Mouse (Mus musculus): Measurements from ENCODE around the gene Wt1. TPM values are rescaled to one million over a fixed set of nuclear protein-coding genes. Genes with fewer than 3 reads are reported as not detected.

The Wt1 gene
- polyA plus RNA-seq, 1 experiment, result 1.4 TPM

- Histone ChIP-seq H3K27ac (ENCODE audit: control insufficient read depth, insufficient read depth, low read depth, low read length, poor library complexity) (no peak overlapping the region), H3K4me3 (replicated peaks; ENCODE audit: control insufficient read depth, low read depth, low read length) (no peak overlapping the region), H3K4me1 (ENCODE audit: control insufficient read depth, insufficient read depth, low read length) (no peaks in the 10 kb centered on the region)
- TF ChIP-seq POLR2A (IDR thresholded peaks at IDR 0.05; ENCODE audit: borderline replicate concordance, control insufficient read depth, low read depth, low read length), result no peak
- no peak for TF ChIP-seq CTCF (IDR thresholded peaks at IDR 0.05; ENCODE audit: control insufficient read depth, insufficient read depth, low read length)
- WGBS, result 65% methylated on average over 2 of the region's 2 CpGs
Measured at GRCm38 (mm10) chr2:105174254-105174653, 47.9 kb downstream of the Wt1 start.

- WGBS, result 87% methylated on average over 12 of the region's 12 CpGs
- Histone ChIP-seq H3K4me3 (replicated peaks; ENCODE audit: control insufficient read depth, low read depth, low read length) (no peak overlapping the region), H3K4me1 (ENCODE audit: control insufficient read depth, insufficient read depth, low read length) (no peaks in the 10 kb centered on the region), H3K27ac (ENCODE audit: control insufficient read depth, insufficient read depth, low read depth, low read length, poor library complexity) (no peak overlapping the region)
- TF ChIP-seq CTCF (IDR thresholded peaks at IDR 0.05; ENCODE audit: control insufficient read depth, insufficient read depth, low read length) (no peak), POLR2A (IDR thresholded peaks at IDR 0.05; ENCODE audit: borderline replicate concordance, control insufficient read depth, low read depth, low read length) (no peak)
Measured at GRCm38 (mm10) chr2:105178871-105179270, 52.5 kb downstream of the Wt1 start.

- no peak for TF ChIP-seq CTCF (IDR thresholded peaks at IDR 0.05; ENCODE audit: control insufficient read depth, insufficient read depth, low read length)
- TF ChIP-seq POLR2A (IDR thresholded peaks at IDR 0.05; ENCODE audit: borderline replicate concordance, control insufficient read depth, low read depth, low read length), result no peak
- Histone ChIP-seq H3K4me1 (ENCODE audit: control insufficient read depth, insufficient read depth, low read length) (no peaks in the 10 kb centered on the region), H3K27ac (ENCODE audit: control insufficient read depth, insufficient read depth, low read depth, low read length, poor library complexity) (no peak overlapping the region), H3K4me3 (replicated peaks; ENCODE audit: control insufficient read depth, low read depth, low read length) (no peak overlapping the region)
- WGBS, result 49% methylated on average over 6 of the region's 6 CpGs
Measured at GRCm38 (mm10) chr2:105182501-105182900, 56.2 kb downstream of the Wt1 start.

GRCm38 (mm10) chr2:105185140-105185539 is 58.8 kb downstream of the Wt1 start:
- TF ChIP-seq CTCF (IDR thresholded peaks at IDR 0.05; ENCODE audit: control insufficient read depth, insufficient read depth, low read length) (no peak), POLR2A (IDR thresholded peaks at IDR 0.05; ENCODE audit: borderline replicate concordance, control insufficient read depth, low read depth, low read length) (no peak)
- no peaks in the 10 kb centered on the region for H3K4me1 ChIP-seq (ENCODE audit: control insufficient read depth, insufficient read depth, low read length)
- 8% methylated on average over 3 of the region's 3 CpGs for WGBS
- H3K27ac ChIP-seq (ENCODE audit: control insufficient read depth, insufficient read depth, low read depth, low read length, poor library complexity), result no peak overlapping the region
- no peak overlapping the region for H3K4me3 ChIP-seq (replicated peaks; ENCODE audit: control insufficient read depth, low read depth, low read length)

- no peak overlapping the region for H3K27ac ChIP-seq (ENCODE audit: control insufficient read depth, insufficient read depth, low read depth, low read length, poor library complexity)
- H3K4me1 ChIP-seq (ENCODE audit: control insufficient read depth, insufficient read depth, low read length), result no peaks in the 10 kb centered on the region
- 86% methylated on average over 13 of the region's 13 CpGs for WGBS
- TF ChIP-seq POLR2A (IDR thresholded peaks at IDR 0.05; ENCODE audit: borderline replicate concordance, control insufficient read depth, low read depth, low read length) (no peak), CTCF (IDR thresholded peaks at IDR 0.05; ENCODE audit: control insufficient read depth, insufficient read depth, low read length) (no peak)
- no peak overlapping the region for H3K4me3 ChIP-seq (replicated peaks; ENCODE audit: control insufficient read depth, low read depth, low read length)
Measured at GRCm38 (mm10) chr2:105185768-105186529, 59.6 kb downstream of the Wt1 start.

- 83% methylated on average over 5 of the region's 5 CpGs for WGBS
- H3K27ac ChIP-seq (ENCODE audit: control insufficient read depth, insufficient read depth, low read depth, low read length, poor library complexity), result no peak overlapping the region
- H3K4me3 ChIP-seq (replicated peaks; ENCODE audit: control insufficient read depth, low read depth, low read length), result no peak overlapping the region
- TF ChIP-seq CTCF (IDR thresholded peaks at IDR 0.05; ENCODE audit: control insufficient read depth, insufficient read depth, low read length) (no peak), POLR2A (IDR thresholded peaks at IDR 0.05; ENCODE audit: borderline replicate concordance, control insufficient read depth, low read depth, low read length) (no peak)
- H3K4me1 ChIP-seq (ENCODE audit: control insufficient read depth, insufficient read depth, low read length), result no peaks in the 10 kb centered on the region
Measured at GRCm38 (mm10) chr2:105186591-105186990, 60.3 kb downstream of the Wt1 start.

GRCm38 (mm10) chr2:105188182-105188581 is 61.9 kb downstream of the Wt1 start:
- 46% methylated on average over 10 of the region's 10 CpGs for WGBS
- TF ChIP-seq CTCF (IDR thresholded peaks at IDR 0.05; ENCODE audit: control insufficient read depth, insufficient read depth, low read length) (no peak), POLR2A (IDR thresholded peaks at IDR 0.05; ENCODE audit: borderline replicate concordance, control insufficient read depth, low read depth, low read length) (no peak)
- H3K27ac ChIP-seq (ENCODE audit: control insufficient read depth, insufficient read depth, low read depth, low read length, poor library complexity), result no peak overlapping the region
- no peaks in the 10 kb centered on the region for H3K4me1 ChIP-seq (ENCODE audit: control insufficient read depth, insufficient read depth, low read length)
- no peak overlapping the region for H3K4me3 ChIP-seq (replicated peaks; ENCODE audit: control insufficient read depth, low read depth, low read length)

GRCm38 (mm10) chr2:105189352-105189751 is 63.0 kb downstream of the Wt1 start:
- WGBS, result 19% methylated on average over 5 of the region's 5 CpGs

More at GRCm38 (mm10) chr2:105189352-105189751, 63.0 kb downstream of the Wt1 start:
- no peak for TF ChIP-seq CTCF (IDR thresholded peaks at IDR 0.05; ENCODE audit: control insufficient read depth, insufficient read depth, low read length)
- no peak for TF ChIP-seq POLR2A (IDR thresholded peaks at IDR 0.05; ENCODE audit: borderline replicate concordance, control insufficient read depth, low read depth, low read length)
- no peak overlapping the region for H3K4me3 ChIP-seq (replicated peaks; ENCODE audit: control insufficient read depth, low read depth, low read length)
- no peak overlapping the region for H3K27ac ChIP-seq (ENCODE audit: control insufficient read depth, insufficient read depth, low read depth, low read length, poor library complexity)
- no peaks in the 10 kb centered on the region for H3K4me1 ChIP-seq (ENCODE audit: control insufficient read depth, insufficient read depth, low read length)
